Mouse (Mus musculus): ENCODE measurements around the gene Dap.

GRCm38 (mm10) chr15:31273509-31273908 is 49.4 kb downstream of the Dap start:
- TF ChIP-seq CTCF (IDR thresholded peaks at IDR 0.05; ENCODE audit: low read depth, low read length) (no peak), POLR2A (IDR thresholded peaks at IDR 0.05; ENCODE audit: borderline replicate concordance, low read depth, low read length) (no peak)
